In genomic region chr11:100527066-100527457, GRCm38 (mm10) we compare ENCODE assay signal across 8 mouse cellular contexts. TPM values are rescaled to one million over a fixed set of nuclear protein-coding genes. Genes with fewer than 3 reads are reported as not detected.
DNase-seq lines count a peak whose midpoint lies in the region; ATAC-seq and TF ChIP-seq lines count a peak whose summit lies in the region.

No protein-coding gene starts in this region.

- under 1% methylated on average over 26 of the region's 26 CpGs for WGBS in limb, embryonic 10.5 days
- WGBS in midbrain, embryonic 10.5 days: 0% methylated on average over 26 of the region's 26 CpGs
- under 1% methylated on average over 26 of the region's 26 CpGs for WGBS in small intestine, adult 2 months

- H3K36me3 ChIP-seq in limb, embryonic 10.5 days: peaks cover 35% of the 10 kb centered on the region
- H3K36me3 ChIP-seq in midbrain, embryonic 10.5 days: peaks cover 35% of the 10 kb centered on the region
- H3K36me3 ChIP-seq in small intestine, adult 2 months (ENCODE audit: control insufficient read depth, insufficient read depth, low read length): peaks cover 17% of the 10 kb centered on the region

- peak overlapping the region; percentile 82 for H3K4me3 ChIP-seq in limb, embryonic 10.5 days
- H3K4me3 ChIP-seq in midbrain, embryonic 10.5 days: peak overlapping the region; percentile 96
- H3K4me3 ChIP-seq in small intestine, adult 2 months (ENCODE audit: low read depth, low read length): peak overlapping the region; percentile 70

- no peak for TF ChIP-seq POLR2A in small intestine, adult 2 months (IDR thresholded peaks at IDR 0.05; ENCODE audit: low read depth, low read length)

- ATAC-seq in CD4-positive, CD25-positive, alpha-beta regulatory T cell, adult 4 months: no peak

- peaks cover 38% of the 10 kb centered on the region for H3K4me1 ChIP-seq in limb, embryonic 10.5 days
- H3K4me1 ChIP-seq in midbrain, embryonic 10.5 days: peaks cover 40% of the 10 kb centered on the region
- peaks cover 12% of the 10 kb centered on the region for H3K4me1 ChIP-seq in small intestine, adult 2 months (ENCODE audit: control insufficient read depth, insufficient read depth, insufficient read length, low read length)

- no peaks in the 10 kb centered on the region for H3K27me3 ChIP-seq in limb, embryonic 10.5 days (ENCODE audit: low read depth, poor library complexity, severe bottlenecking)
- H3K27me3 ChIP-seq in midbrain, embryonic 10.5 days (ENCODE audit: low read depth, poor library complexity, severe bottlenecking): peaks cover 11% of the 10 kb centered on the region
- no peaks in the 10 kb centered on the region for H3K27me3 ChIP-seq in small intestine, adult 2 months (ENCODE audit: control insufficient read depth, insufficient read depth, low read length)

- TF ChIP-seq CTCF in small intestine, adult 2 months (IDR thresholded peaks at IDR 0.05; ENCODE audit: extremely low read depth, insufficient read length, insufficient replicate concordance, low read depth, low read length): no peak

- no peaks in the 10 kb centered on the region for H3K9me3 ChIP-seq in limb, embryonic 10.5 days (replicated peaks)
- no peaks in the 10 kb centered on the region for H3K9me3 ChIP-seq in midbrain, embryonic 10.5 days (replicated peaks)

- DNase-seq in CD4-positive, CD25-positive, alpha-beta regulatory T cell, adult 2 months (ENCODE audit: low read depth, low spot score): peak; percentile 61
- DNase-seq in embryo, embryonic 11 days: peak; percentile 79
- DNase-seq in gastrocnemius, postnatal 14 days: peak; percentile 64
- DNase-seq in kidney, adult 11 months: peak; percentile 72
- DNase-seq in limb, embryonic 10.5 days (ENCODE audit: low spot score): peak; percentile 74
- peak; percentile 76 for DNase-seq in midbrain, embryonic 10.5 days (ENCODE audit: low spot score)

- intact Hi-C loops in gastrocnemius, postnatal 14 days (cut with DNase I; ENCODE audit: low total_unique reads): no loop called here

- peak overlapping the region; percentile 97 for H3K27ac ChIP-seq in limb, embryonic 10.5 days
- H3K27ac ChIP-seq in midbrain, embryonic 10.5 days (replicated peaks): peak overlapping the region; percentile 98
- peak overlapping the region; percentile 39; the same call in 1 of the 2 replicates for H3K27ac ChIP-seq in small intestine, adult 2 months (ENCODE audit: insufficient read depth, low read depth, low read length)

RNA-seq across cellular contexts. Expression of gene Acly, which starts 0.7 kb away (rescaled TPM):
- polyA plus RNA-seq in CD4-positive, CD25-positive, alpha-beta regulatory T cell, adult 4 months (2017; shearing (Covaris generic)): 100 to 1,000 TPM; 102 to 153 TPM
- 10 to 100 TPM; 16.4 to 19.9 TPM for total RNA-seq in gastrocnemius, postnatal 14 days (2021)
- polyA plus RNA-seq in limb, embryonic 10.5 days (2016; fragmentation: Nextera tagmentation; extraction: Ambion mirVana): 260 and 263 TPM in 2 replicates
- 312 and 380 TPM in 2 replicates for polyA plus RNA-seq in midbrain, embryonic 10.5 days (2016; fragmentation: Nextera tagmentation; extraction: Ambion mirVana)
- 14.0 and 21.7 TPM in 2 replicates for polyA plus RNA-seq in small intestine, adult 2 months (2012; rRNA removed)

RNA-seq across cellular contexts. Expression of gene Ttc25, which starts 18.3 kb away (rescaled TPM):
- under 1 TPM in 1 of 2 experiments, not detected in 1; 0.24 TPM for polyA plus RNA-seq in CD4-positive, CD25-positive, alpha-beta regulatory T cell, adult 4 months (2017; shearing (Covaris generic))
- total RNA-seq in gastrocnemius, postnatal 14 days (2021): under 1 TPM; 0.14 to 0.16 TPM
- polyA plus RNA-seq in limb, embryonic 10.5 days (2016; fragmentation: Nextera tagmentation; extraction: Ambion mirVana): 1.1 and 1.2 TPM in 2 replicates
- polyA plus RNA-seq in midbrain, embryonic 10.5 days (2016; fragmentation: Nextera tagmentation; extraction: Ambion mirVana): 1.9 and 2.3 TPM in 2 replicates
- polyA plus RNA-seq in small intestine, adult 2 months (2012; rRNA removed): 0.01 and 0.09 TPM in 2 replicates

RNA-seq across cellular contexts. Expression of gene Cnp, which starts 47.6 kb away (rescaled TPM):
- polyA plus RNA-seq in CD4-positive, CD25-positive, alpha-beta regulatory T cell, adult 4 months (2017; shearing (Covaris generic)): 100 to 1,000 TPM; 185 to 348 TPM
- 10 to 100 TPM; 10.7 to 32.2 TPM for total RNA-seq in gastrocnemius, postnatal 14 days (2021)
- polyA plus RNA-seq in limb, embryonic 10.5 days (2016; fragmentation: Nextera tagmentation; extraction: Ambion mirVana): 13.1 and 23.0 TPM in 2 replicates
- polyA plus RNA-seq in midbrain, embryonic 10.5 days (2016; fragmentation: Nextera tagmentation; extraction: Ambion mirVana): 17.7 and 22.6 TPM in 2 replicates
- 12.1 and 19.4 TPM in 2 replicates for polyA plus RNA-seq in small intestine, adult 2 months (2012; rRNA removed)

RNA-seq across cellular contexts. Expression of gene Klhl11, which starts 54.5 kb away (rescaled TPM):
- polyA plus RNA-seq in CD4-positive, CD25-positive, alpha-beta regulatory T cell, adult 4 months (2017; shearing (Covaris generic)): 1 to 10 TPM; 2.2 to 3.0 TPM
- 1 to 10 TPM; 6.5 to 6.9 TPM for total RNA-seq in gastrocnemius, postnatal 14 days (2021)
- polyA plus RNA-seq in limb, embryonic 10.5 days (2016; fragmentation: Nextera tagmentation; extraction: Ambion mirVana): 7.9 and 10.4 TPM in 2 replicates
- 6.9 and 8.2 TPM in 2 replicates for polyA plus RNA-seq in midbrain, embryonic 10.5 days (2016; fragmentation: Nextera tagmentation; extraction: Ambion mirVana)
- polyA plus RNA-seq in small intestine, adult 2 months (2012; rRNA removed): 1.7 TPM in 2 replicates

Comparison
In these comparisons a context has a peak if more than half of its experiments do, and no peak if none do; other contexts are left out.
1. H3K27ac ChIP-seq: peak in every context shown above with its lines; median percentile 98 in midbrain, embryonic 10.5 days; 97 in limb, embryonic 10.5 days; 39 in small intestine, adult 2 months.